Mouse (Mus musculus) liver, embryonic 13.5 days (tissue): ENCODE measurements around the gene Smarcc2. TPM values are rescaled to one million over a fixed set of nuclear protein-coding genes. Genes with fewer than 3 reads are reported as not detected.
A peak's percentile ranks its signal among the peaks of the same experiment; 100 is the strongest.

Experiments
- ATAC-seq: fragments of 200-750 bp; cut with Nextera tagmentation; 2 replicates; pipeline ENCODE4 v1.8.0; 2017; ENCODE audit warnings: low read depth, mild to moderate bottlenecking, moderate number of reproducible peaks, moderate library complexity
- DNase-seq: peaks from one replicate; pipeline ENCODE4 v3.0.0; 2022
- H3K27ac ChIP-seq: fragments of 300-500 bp; sonication (generic); 2 replicates; pipeline ENCODE4 v1.5.1; 2015; ENCODE audit warnings: moderate library complexity, mild to moderate bottlenecking, inconsistent platforms
- H3K27me3 ChIP-seq: fragments of 300-500 bp; sonication (generic); 2 replicates; pipeline ENCODE4 v1.6.1; 2015; ENCODE audit warnings: mild to moderate bottlenecking, inconsistent platforms
- H3K36me3 ChIP-seq: fragments of 300-500 bp; sonication (generic); 2 replicates; pipeline ENCODE4 v1.6.1; 2015; ENCODE audit warnings: mild to moderate bottlenecking, inconsistent platforms
- H3K4me1 ChIP-seq: fragments of 300-500 bp; sonication (generic); replicated peaks from 2 replicates; pipeline ENCODE4 v1.6.1; 2015; ENCODE audit warnings: inconsistent platforms
- H3K4me2 ChIP-seq: fragments of 300-500 bp; sonication (generic); 2 replicates; pipeline ENCODE4 v1.6.1; 2015; ENCODE audit warnings: inconsistent platforms, mild to moderate bottlenecking, moderate library complexity
- H3K4me3 ChIP-seq: fragments of 300-500 bp; sonication (generic); replicated peaks from 2 replicates; pipeline ENCODE4 v1.5.1; 2015; ENCODE audit warnings: mild to moderate bottlenecking, inconsistent platforms
- H3K9ac ChIP-seq: fragments of 300-500 bp; sonication (generic); 2 replicates; pipeline ENCODE4 v1.6.1; 2015; ENCODE audit warnings: mild to moderate bottlenecking, inconsistent platforms
- H3K9me3 ChIP-seq: fragments of 300-500 bp; sonication (generic); replicated peaks from 2 replicates; pipeline ENCODE4 v1.6.1; 2016; ENCODE audit warnings: inconsistent platforms
- WGBS: fragments of 180-500 bp; shearing (Covaris S2); methylation state at CpG from one replicate; pipeline ENCODE4 v1.1.7; 2015; ENCODE audit not compliant: insufficient replicate concordance; 5-methylcytosine and 5-hydroxymethylcytosine counted together
- polyA plus RNA-seq: library from polyadenylated mRNA; unstranded; fragments of >200 nt; fragmentation: Nextera tagmentation; extraction: Ambion mirVana; gene quantifications from 2 replicates; pipeline ENCODE4 v1.2.1, GENCODE M21; 2015

Smarcc2 gene
- polyA plus RNA-seq, 1 experiment from 2014 or later: 18.5 TPM

- H3K9me3 ChIP-seq: no peaks in the 10 kb centered on the region
- H3K4me2 ChIP-seq: no peak overlapping the region
- no peak overlapping the region for H3K4me3 ChIP-seq
- no peaks in the 10 kb centered on the region for H3K27me3 ChIP-seq
- H3K27ac ChIP-seq: no peak overlapping the region
- H3K4me1 ChIP-seq: peaks cover 5% of the 10 kb centered on the region; the same call in 1 of the 2 replicates
- H3K9ac ChIP-seq: no peak overlapping the region
- ATAC-seq (no peak), DNase-seq (no peak)
- H3K36me3 ChIP-seq: peaks cover 14% of the 10 kb centered on the region
- WGBS: 67% methylated on average over 6 of the region's 6 CpGs
Measured at GRCm38 (mm10) chr10:128444354-128444753, 14.7 kb upstream of the Smarcc2 start.

GRCm38 (mm10) chr10:128445407-128445806, 13.6 kb upstream of the Smarcc2 start:
- peaks cover 8% of the 10 kb centered on the region for H3K36me3 ChIP-seq
- H3K4me1 ChIP-seq: peaks cover 5% of the 10 kb centered on the region; the same call in 1 of the 2 replicates
- 14% methylated on average over 4 of the region's 4 CpGs for WGBS
- no peak overlapping the region for H3K9ac ChIP-seq
- DNase-seq (no peak), ATAC-seq (no peak)
- H3K9me3 ChIP-seq: no peaks in the 10 kb centered on the region
- H3K4me3 ChIP-seq: no peak overlapping the region
- no peak overlapping the region for H3K27ac ChIP-seq
- no peaks in the 10 kb centered on the region for H3K27me3 ChIP-seq
- H3K4me2 ChIP-seq: no peak overlapping the region

GRCm38 (mm10) chr10:128451014-128451413, 8.0 kb upstream of the Smarcc2 start:
- Histone ChIP-seq H3K4me2 (no peak overlapping the region), H3K9ac (no peak overlapping the region), H3K4me1 (peaks cover 13% of the 10 kb centered on the region), H3K4me3 (no peak overlapping the region), H3K9me3 (no peaks in the 10 kb centered on the region), H3K27me3 (no peaks in the 10 kb centered on the region), H3K27ac (no peak overlapping the region), H3K36me3 (no peaks in the 10 kb centered on the region)
- DNase-seq (no peak), ATAC-seq (no peak)
- 67% methylated on average over 6 of the region's 6 CpGs for whole genome bisulfite sequencing

- no peak overlapping the region for H3K4me2 ChIP-seq
- H3K4me3 ChIP-seq: no peak overlapping the region
- ATAC-seq (no peak), DNase-seq (no peak)
- 68% methylated on average over 3 of the region's 3 CpGs for WGBS
- peaks cover 32% of the 10 kb centered on the region for H3K4me1 ChIP-seq
- no peaks in the 10 kb centered on the region for H3K36me3 ChIP-seq
- H3K9me3 ChIP-seq: no peaks in the 10 kb centered on the region
- no peaks in the 10 kb centered on the region for H3K27me3 ChIP-seq
- H3K9ac ChIP-seq: no peak overlapping the region
- H3K27ac ChIP-seq: no peak overlapping the region
Measured at GRCm38 (mm10) chr10:128454471-128454870, 4.6 kb upstream of the Smarcc2 start.

- no peak overlapping the region for H3K27ac ChIP-seq
- 0 out of 2 replicates have a peak overlapping the region, but pooled peaks have one; percentile 3 for H3K9ac ChIP-seq
- no peaks in the 10 kb centered on the region for H3K9me3 ChIP-seq
- WGBS: 4% methylated on average over 6 of the region's 6 CpGs
- peak overlapping the region; percentile 41; the same call in 1 of the 2 replicates for H3K4me2 ChIP-seq
- H3K27me3 ChIP-seq: no peaks in the 10 kb centered on the region
- H3K36me3 ChIP-seq: no peaks in the 10 kb centered on the region
- no peak overlapping the region for H3K4me3 ChIP-seq
- H3K4me1 ChIP-seq: peaks cover 35% of the 10 kb centered on the region
- ATAC-seq (no peak), DNase-seq (peak; percentile 44)
Measured at GRCm38 (mm10) chr10:128455280-128455679, 3.8 kb upstream of the Smarcc2 start.

GRCm38 (mm10) chr10:128457676-128458075, 1.4 kb upstream of the Smarcc2 start:
- Histone ChIP-seq H3K9ac (no peak overlapping the region), H3K36me3 (peaks cover 19% of the 10 kb centered on the region), H3K4me1 (peaks cover 46% of the 10 kb centered on the region), H3K4me3 (peak overlapping the region; percentile 96), H3K9me3 (no peaks in the 10 kb centered on the region), H3K4me2 (peak overlapping the region; percentile 92), H3K27ac (peak overlapping the region; percentile 95; the same call in 1 of the 2 replicates), H3K27me3 (no peaks in the 10 kb centered on the region)
- 83% methylated on average over 6 of the region's 6 CpGs for WGBS
- DNase-seq: no peak
- no peak for ATAC-seq

- H3K27me3 ChIP-seq: no peaks in the 10 kb centered on the region
- DNase-seq: peak; percentile 87
- H3K36me3 ChIP-seq: peaks cover 25% of the 10 kb centered on the region
- peak overlapping the region; percentile 92 for H3K4me2 ChIP-seq
- H3K27ac ChIP-seq: peak overlapping the region; percentile 95
- H3K4me3 ChIP-seq: peak overlapping the region; percentile 96
- H3K9me3 ChIP-seq: no peaks in the 10 kb centered on the region
- H3K9ac ChIP-seq: peak overlapping the region; percentile 97
- under 1% methylated on average over 29 of the region's 29 CpGs for WGBS
- peak; percentile 50 for ATAC-seq
- H3K4me1 ChIP-seq: peaks cover 46% of the 10 kb centered on the region
Measured at GRCm38 (mm10) chr10:128458348-128458718, 715 bp upstream of the Smarcc2 start.

GRCm38 (mm10) chr10:128459409-128460269, 591 bp downstream of the Smarcc2 start:
- ATAC-seq (peak; percentile 80), DNase-seq (peak; percentile 45)
- H3K27ac ChIP-seq: peak overlapping the region; percentile 95
- no peaks in the 10 kb centered on the region for H3K9me3 ChIP-seq
- H3K9ac ChIP-seq: peak overlapping the region; percentile 97
- H3K36me3 ChIP-seq: peaks cover 38% of the 10 kb centered on the region
- peaks cover 45% of the 10 kb centered on the region for H3K4me1 ChIP-seq
- H3K27me3 ChIP-seq: no peaks in the 10 kb centered on the region
- peak overlapping the region; percentile 92 for H3K4me2 ChIP-seq
- peak overlapping the region; percentile 96 for H3K4me3 ChIP-seq
- 2% methylated on average over 50 of the region's 67 CpGs for WGBS

- ATAC-seq (no peak), DNase-seq (no peak)
- no peaks in the 10 kb centered on the region for H3K9me3 ChIP-seq
- no peaks in the 10 kb centered on the region for H3K27me3 ChIP-seq
- H3K4me3 ChIP-seq: peak overlapping the region; percentile 96
- peak overlapping the region; percentile 97 for H3K9ac ChIP-seq
- WGBS: 24% methylated on average over 5 of the region's 5 CpGs
- H3K27ac ChIP-seq: peak overlapping the region; percentile 95
- H3K4me1 ChIP-seq: peaks cover 39% of the 10 kb centered on the region
- H3K36me3 ChIP-seq: peaks cover 44% of the 10 kb centered on the region
- H3K4me2 ChIP-seq: peak overlapping the region; percentile 92
Measured at GRCm38 (mm10) chr10:128460270-128460630, 1.2 kb downstream of the Smarcc2 start.

GRCm38 (mm10) chr10:128474366-128474765, 15.3 kb downstream of the Smarcc2 start:
- H3K27me3 ChIP-seq: no peaks in the 10 kb centered on the region
- no peak overlapping the region for H3K9ac ChIP-seq
- H3K9me3 ChIP-seq: no peaks in the 10 kb centered on the region
- 87% methylated on average over 12 of the region's 12 CpGs for WGBS
- ATAC-seq (no peak), DNase-seq (no peak)
- no peak overlapping the region for H3K27ac ChIP-seq
- H3K4me2 ChIP-seq: no peak overlapping the region
- no peaks in the 10 kb centered on the region for H3K4me1 ChIP-seq
- no peak overlapping the region for H3K4me3 ChIP-seq
- H3K36me3 ChIP-seq: peaks cover 92% of the 10 kb centered on the region

GRCm38 (mm10) chr10:128486370-128486769, 27.3 kb downstream of the Smarcc2 start:
- H3K27ac ChIP-seq: no peak overlapping the region
- ATAC-seq: no peak
- DNase-seq: no peak
- no peak overlapping the region for H3K4me3 ChIP-seq
- H3K9me3 ChIP-seq: no peaks in the 10 kb centered on the region
- no peak overlapping the region for H3K9ac ChIP-seq
- WGBS: 75% methylated on average over 7 of the region's 7 CpGs
- no peaks in the 10 kb centered on the region for H3K27me3 ChIP-seq
- peaks cover 98% of the 10 kb centered on the region for H3K36me3 ChIP-seq
- H3K4me1 ChIP-seq: peaks cover 9% of the 10 kb centered on the region
- H3K4me2 ChIP-seq: no peak overlapping the region
